Mouse (Mus musculus): ENCODE measurements at regions not wholly inside any gene's neighbourhood (a gene's known extent, or its start where the extent isn't known, plus 50 kb on each side); places are given as distances from the start of the nearest gene placed in this dataset.
A peak's percentile ranks its signal among the peaks of the same experiment; 100 is the strongest.

DNA sequence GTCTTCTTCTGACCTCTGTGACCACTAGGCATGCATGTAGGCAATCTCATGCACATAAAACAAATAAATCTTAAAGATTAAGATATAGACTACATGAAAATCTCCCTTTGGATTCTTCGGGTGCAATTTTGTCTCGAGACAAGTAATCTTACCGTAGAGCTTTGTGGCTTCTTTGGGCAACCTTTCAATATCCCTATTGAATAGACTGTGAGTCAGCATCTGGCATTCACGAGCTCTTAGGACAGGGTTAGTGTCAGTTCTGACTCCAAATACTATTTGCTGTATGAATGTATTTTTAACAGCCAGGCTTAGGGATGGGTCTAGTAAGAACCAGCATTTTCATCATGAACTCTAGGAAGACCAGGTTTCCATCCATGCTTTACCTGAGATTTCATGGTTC lies 208.7 kb upstream of the Pik3r1 start:
- H3K9ac ChIP-seq (replicated peaks; ENCODE audit: low read depth), result no peak overlapping the region

DNA sequence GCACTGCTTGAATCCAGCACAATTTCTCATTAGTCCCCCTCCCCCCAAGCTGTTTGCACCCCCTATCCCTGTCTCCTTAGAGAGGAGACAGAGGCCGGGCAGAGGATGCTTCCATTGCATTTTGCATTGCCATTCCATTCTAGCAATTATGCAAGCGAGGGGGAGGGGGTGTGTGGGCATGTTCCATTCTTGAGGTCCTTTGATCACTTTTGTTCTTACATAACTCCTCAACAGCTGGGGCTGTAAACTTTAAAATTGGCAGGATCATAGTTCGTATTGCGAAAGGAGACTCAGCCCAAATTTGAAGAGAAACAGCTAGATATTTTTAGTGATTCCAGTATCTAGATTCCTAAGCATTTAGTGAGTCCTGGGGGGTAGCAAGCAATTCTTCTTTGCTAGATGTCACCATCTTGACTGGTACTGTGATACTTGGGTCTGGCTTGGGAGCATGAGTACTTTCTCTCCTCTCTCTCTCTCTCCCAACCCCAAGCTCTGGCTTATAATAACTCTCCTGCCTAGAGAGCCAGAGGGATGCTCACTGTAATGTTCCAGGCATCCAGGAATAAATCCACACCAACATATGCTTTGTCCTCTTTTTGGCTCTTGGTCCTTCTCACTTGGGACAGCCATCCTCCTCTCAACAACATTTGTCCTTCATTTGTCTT lies 212.3 kb upstream of the Pik3r1 start:
- no peak for TF ChIP-seq CTCF (IDR thresholded peaks at IDR 0.05)
- TF ChIP-seq EP300 (IDR thresholded peaks at IDR 0.05), result peak; percentile 89
- Histone ChIP-seq H3K27ac (ENCODE audit: low read length) (no peak overlapping the region), H3K4me1 (ENCODE audit: insufficient read depth, low read depth, low read length) (no peaks in the 10 kb centered on the region), H3K9ac (replicated peaks; ENCODE audit: low read depth) (no peak overlapping the region), H3K36me3 (ENCODE audit: insufficient read depth, low read length) (no peaks in the 10 kb centered on the region), H3K27me3 (replicated peaks; ENCODE audit: insufficient read depth, low read length) (no peaks in the 10 kb centered on the region), H3K9me3 (ENCODE audit: low read length) (no peaks in the 10 kb centered on the region), H3K4me3 (ENCODE audit: low read depth, low read length) (no peak overlapping the region), H3K4me2 (replicated peaks; ENCODE audit: low read depth, low read length) (no peak overlapping the region)
- ATAC-seq (peak; percentile 85), DNase-seq (ENCODE audit: low spot score) (peak; percentile 91)
- WGBS, result 36% methylated on average over 4 of the region's 4 CpGs

More for the DNA sequence above, 208.7 kb upstream of the Pik3r1 start:
- Histone ChIP-seq H3K4me1 (ENCODE audit: insufficient read depth, low read depth, low read length) (no peaks in the 10 kb centered on the region), H3K27me3 (replicated peaks; ENCODE audit: insufficient read depth, low read length) (no peaks in the 10 kb centered on the region), H3K4me3 (ENCODE audit: low read depth, low read length) (no peak overlapping the region), H3K9me3 (ENCODE audit: low read length) (no peaks in the 10 kb centered on the region), H3K4me2 (replicated peaks; ENCODE audit: low read depth, low read length) (no peak overlapping the region), H3K27ac (ENCODE audit: low read length) (no peak overlapping the region), H3K36me3 (ENCODE audit: insufficient read depth, low read length) (no peaks in the 10 kb centered on the region)
- 88% methylated on average over 4 of the region's 4 CpGs for WGBS
- DNase-seq (ENCODE audit: low spot score), result no peak
- ATAC-seq, result no peak
- no peak for TF ChIP-seq CTCF (IDR thresholded peaks at IDR 0.05)
- TF ChIP-seq EP300 (IDR thresholded peaks at IDR 0.05), result no peak

DNA sequence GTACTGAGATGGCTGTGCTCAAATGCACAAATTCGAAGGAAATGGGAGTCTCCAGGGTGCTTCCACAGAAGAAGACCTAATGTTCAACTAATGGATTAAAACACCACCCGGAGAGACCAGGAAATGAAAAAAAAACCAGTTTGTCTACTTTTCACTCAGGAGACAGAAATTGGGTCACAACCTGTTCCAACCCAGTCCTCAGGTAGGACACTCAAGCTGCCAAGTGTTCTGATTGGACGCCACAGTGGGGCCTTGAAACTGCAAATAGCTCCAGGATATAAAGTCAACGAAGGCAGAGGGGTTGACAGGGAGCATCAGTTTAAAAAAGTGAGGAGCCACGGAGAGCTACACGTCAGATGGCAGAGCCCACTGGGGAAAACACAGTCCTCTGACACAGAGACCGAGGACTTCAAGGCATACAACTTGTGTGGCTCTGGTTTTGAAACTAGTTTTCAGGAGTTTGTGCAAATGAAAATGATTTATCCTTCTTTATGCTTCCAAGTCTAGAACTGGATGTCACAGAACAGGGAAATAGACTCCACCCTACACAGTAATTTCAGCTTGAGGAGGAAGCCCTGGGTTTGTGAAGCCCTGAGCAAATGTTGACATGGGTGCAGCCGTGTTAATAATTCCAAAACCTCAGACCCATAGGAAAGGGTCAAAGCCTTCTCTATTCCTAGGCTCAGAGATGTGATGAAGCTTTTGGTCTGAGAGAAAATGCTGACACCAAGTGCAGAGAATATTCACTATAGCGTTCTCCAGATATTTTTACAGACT lies 220.8 kb upstream of the Pik3r1 start:
- Histone ChIP-seq H3K4me1 (ENCODE audit: insufficient read depth, low read depth, low read length) (no peaks in the 10 kb centered on the region; the same call in 1 of the 2 replicates), H3K4me2 (replicated peaks; ENCODE audit: low read depth, low read length) (no peak overlapping the region), H3K27ac (ENCODE audit: low read length) (no peak overlapping the region), H3K9ac (replicated peaks; ENCODE audit: low read depth) (no peak overlapping the region), H3K36me3 (ENCODE audit: insufficient read depth, low read length) (no peaks in the 10 kb centered on the region), H3K27me3 (replicated peaks; ENCODE audit: insufficient read depth, low read length) (no peaks in the 10 kb centered on the region), H3K9me3 (ENCODE audit: low read length) (no peaks in the 10 kb centered on the region), H3K4me3 (ENCODE audit: low read depth, low read length) (no peak overlapping the region)
- TF ChIP-seq EP300 (IDR thresholded peaks at IDR 0.05) (peak; percentile 66), CTCF (IDR thresholded peaks at IDR 0.05) (no peak)
- 53% methylated on average over 9 of the region's 9 CpGs for WGBS
- DNase-seq (ENCODE audit: low spot score) (peak; percentile 81), ATAC-seq (peak; percentile 86)

GRCm38 (mm10) chr13:101991729-101992128 lies 223.7 kb upstream of the Pik3r1 start:
- WGBS, result 68% methylated on average over 1 of the region's 1 CpGs
- H3K4me3 ChIP-seq (ENCODE audit: low read depth, low read length), result no peak overlapping the region
- DNase-seq (ENCODE audit: low spot score), result peak; percentile 22
- ATAC-seq, result no peak
- H3K9ac ChIP-seq (replicated peaks; ENCODE audit: low read depth), result no peak overlapping the region
- H3K4me2 ChIP-seq (replicated peaks; ENCODE audit: low read depth, low read length), result no peak overlapping the region
- H3K27me3 ChIP-seq (replicated peaks; ENCODE audit: insufficient read depth, low read length), result no peaks in the 10 kb centered on the region
- H3K36me3 ChIP-seq (ENCODE audit: insufficient read depth, low read length), result no peaks in the 10 kb centered on the region
- no peak overlapping the region for H3K27ac ChIP-seq (ENCODE audit: low read length)
- no peaks in the 10 kb centered on the region for H3K9me3 ChIP-seq (ENCODE audit: low read length)
- TF ChIP-seq EP300 (IDR thresholded peaks at IDR 0.05), result no peak
- TF ChIP-seq CTCF (IDR thresholded peaks at IDR 0.05), result no peak
- H3K4me1 ChIP-seq (ENCODE audit: insufficient read depth, low read depth, low read length), result no peaks in the 10 kb centered on the region; the same call in 1 of the 2 replicates

GRCm38 (mm10) chr13:101994779-101995178 lies 226.8 kb upstream of the Pik3r1 start:
- H3K27ac ChIP-seq (ENCODE audit: low read length), result peak overlapping the region; percentile 27; the same call in 1 of the 2 replicates
- TF ChIP-seq EP300 (IDR thresholded peaks at IDR 0.05), result peak; percentile 79
- no peak for TF ChIP-seq CTCF (IDR thresholded peaks at IDR 0.05)
- DNase-seq (ENCODE audit: low spot score) (peak; percentile 79), ATAC-seq (peak; percentile 80)
- no peak overlapping the region for H3K4me2 ChIP-seq (replicated peaks; ENCODE audit: low read depth, low read length)
- H3K4me1 ChIP-seq (ENCODE audit: insufficient read depth, low read depth, low read length), result no peaks in the 10 kb centered on the region; the same call in 1 of the 2 replicates
- no peak overlapping the region for H3K9ac ChIP-seq (replicated peaks; ENCODE audit: low read depth)
- H3K27me3 ChIP-seq (replicated peaks; ENCODE audit: insufficient read depth, low read length), result no peaks in the 10 kb centered on the region
- 26% methylated on average over 3 of the region's 3 CpGs for WGBS
- no peaks in the 10 kb centered on the region for H3K36me3 ChIP-seq (ENCODE audit: insufficient read depth, low read length)
- H3K9me3 ChIP-seq (ENCODE audit: low read length), result no peaks in the 10 kb centered on the region
- no peak overlapping the region for H3K4me3 ChIP-seq (ENCODE audit: low read depth, low read length)

DNA sequence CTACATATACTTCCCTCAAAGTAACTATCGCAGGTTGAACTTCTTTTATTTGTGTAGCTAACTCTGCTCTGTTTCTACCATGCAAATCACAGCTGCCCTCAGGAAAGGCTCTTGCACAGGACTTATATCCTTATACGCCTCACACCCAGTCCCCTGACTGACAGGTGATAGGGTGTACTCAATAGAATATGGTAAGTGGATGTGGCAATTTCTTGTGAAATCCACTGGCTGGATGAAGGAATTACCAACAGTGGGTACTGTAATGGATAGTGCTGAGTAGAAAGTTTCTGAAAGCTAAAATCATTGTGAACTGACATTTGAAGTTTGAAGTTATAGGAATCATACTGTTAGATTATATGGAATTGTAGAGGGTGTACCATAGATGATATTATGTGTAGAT lies 227.5 kb upstream of the Pik3r1 start:
- Histone ChIP-seq H3K36me3 (ENCODE audit: insufficient read depth, low read length) (no peaks in the 10 kb centered on the region), H3K4me2 (replicated peaks; ENCODE audit: low read depth, low read length) (no peak overlapping the region), H3K9ac (replicated peaks; ENCODE audit: low read depth) (no peak overlapping the region), H3K9me3 (ENCODE audit: low read length) (no peaks in the 10 kb centered on the region), H3K4me3 (ENCODE audit: low read depth, low read length) (no peak overlapping the region), H3K27me3 (replicated peaks; ENCODE audit: insufficient read depth, low read length) (no peaks in the 10 kb centered on the region), H3K4me1 (ENCODE audit: insufficient read depth, low read depth, low read length) (no peaks in the 10 kb centered on the region; the same call in 1 of the 2 replicates), H3K27ac (ENCODE audit: low read length) (no peak overlapping the region)
- 70% methylated on average over 2 of the region's 2 CpGs for WGBS
- ATAC-seq (peak; percentile 76), DNase-seq (ENCODE audit: low spot score) (peak; percentile 58)
- peak; percentile 55 for TF ChIP-seq EP300 (IDR thresholded peaks at IDR 0.05)
- TF ChIP-seq CTCF (IDR thresholded peaks at IDR 0.05), result no peak
